Comparison of ENCODE assay signal across 9 mouse cellular contexts in genomic region chr8:72261019-72261418, GRCm38 (mm10). TPM values are rescaled to one million over a fixed set of nuclear protein-coding genes. Genes with fewer than 3 reads are reported as not detected.
A peak's percentile ranks its signal among the peaks of the same experiment; 100 is the strongest.
DNase-seq lines count a peak whose midpoint lies in the region; ATAC-seq and TF ChIP-seq lines count a peak whose summit lies in the region.
"Had no signal": no experiment of that assay in that cellular context is flagged by ENCODE, and none has a peak within 500 bp of the region (broad histone marks: within the 10 kb centered on the region; RNA-seq: fewer than 3 reads in every experiment).

No protein-coding gene starts in this region.

- no peak overlapping the region for H3K4me3 ChIP-seq in ES-E14 (ENCODE audit: insufficient read depth in 1 of 2, low read depth in 1 of 2, low read length in 2 of 2, poor library complexity in 1 of 2, severe bottlenecking in 1 of 2)
- no peak overlapping the region for H3K4me3 ChIP-seq in intestine, postnatal 0 days (ENCODE audit: low read depth, low read length)
- no peak overlapping the region for H3K4me3 ChIP-seq in lung, embryonic 14.5 days (ENCODE audit: low read depth, low read length)
- H3K4me3 ChIP-seq: limb, embryonic 15.5 days had no signal

- in situ Hi-C loops in ES-E14 (cut with MboI; ENCODE audit: low sequenced_read_pairs in 2 of 2, unreplicated experiment in 2 of 2): loop anchor here in 1 of 2 experiments (10.0 kb wide), 1 partner anchor 104 kb away; no protein-coding TSS in a partner anchor

- no peak overlapping the region for H3K27ac ChIP-seq in ES-E14 (ENCODE audit: insufficient read depth, low read depth, low read length, poor library complexity, severe bottlenecking)
- no peak overlapping the region for H3K27ac ChIP-seq in intestine, postnatal 0 days (ENCODE audit: low read depth, low read length)
- H3K27ac ChIP-seq in lung, embryonic 14.5 days (ENCODE audit: low read depth): no peak overlapping the region
- H3K27ac ChIP-seq: limb, embryonic 15.5 days had no signal

- peak; percentile 21; the same call in 1 of the 2 replicates for ATAC-seq in intestine, postnatal 0 days
- peak; percentile 55; the same call in 1 of the 2 replicates for ATAC-seq in lung, embryonic 14.5 days (ENCODE audit: insufficient read depth)

- peaks cover 0 to 2% of the 10 kb centered on the region in 2 experiments; a peak in 2 of 4 replicates for H3K4me1 ChIP-seq in ES-E14 (ENCODE audit: control insufficient read depth in 2 of 2, insufficient read depth in 2 of 2, low read length in 2 of 2, poor library complexity in 1 of 2)
- no peaks in the 10 kb centered on the region for H3K4me1 ChIP-seq in intestine, postnatal 0 days (replicated peaks; ENCODE audit: control insufficient read depth, insufficient read depth, low read length)
- no peaks in the 10 kb centered on the region for H3K4me1 ChIP-seq in lung, embryonic 14.5 days (ENCODE audit: insufficient read depth)

- no peaks in the 10 kb centered on the region for H3K9me3 ChIP-seq in ES-E14 (ENCODE audit: control insufficient read depth, insufficient read depth, low read depth, low read length)
- H3K9me3 ChIP-seq in intestine, postnatal 0 days (ENCODE audit: control insufficient read depth): no peaks in the 10 kb centered on the region
- no peaks in the 10 kb centered on the region for H3K9me3 ChIP-seq in lung, embryonic 14.5 days (ENCODE audit: low read depth, low read length)
- H3K9me3 ChIP-seq: limb, embryonic 15.5 days had no signal

- no peak overlapping the region for H3K9ac ChIP-seq in ES-E14 (ENCODE audit: insufficient read depth, low read depth, low read length, poor library complexity, severe bottlenecking)
- H3K9ac ChIP-seq in intestine, postnatal 0 days (ENCODE audit: low read depth, low read length): no peak overlapping the region
- H3K9ac ChIP-seq in lung, embryonic 14.5 days: no peak overlapping the region
- H3K9ac ChIP-seq: limb, embryonic 15.5 days had no signal

- no peaks in the 10 kb centered on the region for H3K27me3 ChIP-seq in intestine, postnatal 0 days (replicated peaks; ENCODE audit: control insufficient read depth, insufficient read depth, low read length)
- H3K27me3 ChIP-seq in lung, embryonic 14.5 days (ENCODE audit: insufficient read depth, low read length): no peaks in the 10 kb centered on the region
- H3K27me3 ChIP-seq: limb, embryonic 15.5 days had no signal

- H3K36me3 ChIP-seq in ES-E14 (ENCODE audit: control insufficient read depth, insufficient read depth, low read length, poor library complexity, severe bottlenecking): peaks cover 3% of the 10 kb centered on the region; the same call in 1 of the 2 replicates
- H3K36me3 ChIP-seq in intestine, postnatal 0 days (ENCODE audit: control insufficient read depth, insufficient read depth): no peaks in the 10 kb centered on the region
- no peaks in the 10 kb centered on the region for H3K36me3 ChIP-seq in lung, embryonic 14.5 days (ENCODE audit: insufficient read depth)

- peak; percentile 92 for TF ChIP-seq CTCF in intestine, postnatal 0 days (IDR thresholded peaks at IDR 0.05; ENCODE audit: low read depth)
- peak; percentile 93 for TF ChIP-seq CTCF in lung, embryonic 14.5 days (IDR thresholded peaks at IDR 0.05; ENCODE audit: low read depth)

- peak; percentile 91 for DNase-seq in CD4-positive, CD25-positive, alpha-beta regulatory T cell, adult 2 months (ENCODE audit: low read depth, low spot score)
- peak; percentile 42 for DNase-seq in ES-E14 (ENCODE audit: low read depth, low spot score)
- DNase-seq in cerebellum, postnatal 14 days: peak; percentile 64 to 67
- DNase-seq in heart, adult 8-10 months (ENCODE audit: low spot score): peak; percentile 84
- peak; percentile 87 for DNase-seq in lung, embryonic 14.5 days
- peak; percentile 36 for DNase-seq in ovary, postnatal 14 days (ENCODE audit: low spot score)
- DNase-seq in right cerebral cortex, postnatal 14 days: no peak

- WGBS in intestine, postnatal 0 days: 48% methylated on average over 2 of the region's 2 CpGs
- WGBS in lung, embryonic 14.5 days: 25% methylated on average over 2 of the region's 2 CpGs

- no peak overlapping the region for H3K4me2 ChIP-seq in intestine, postnatal 0 days (replicated peaks; ENCODE audit: low read depth)
- no peak overlapping the region for H3K4me2 ChIP-seq in lung, embryonic 14.5 days
- H3K4me2 ChIP-seq: limb, embryonic 15.5 days had no signal

TF ChIP-seq in ES-E14, 5 proteins besides CTCF, POLR2A, EP300 and RAD21:
- TF ChIP-seq HCFC1 (IDR thresholded peaks at IDR 0.05; ENCODE audit: borderline replicate concordance, insufficient read depth, low read length): no peak
- peak; percentile 99 for TF ChIP-seq ZC3H11A (IDR thresholded peaks at IDR 0.05; ENCODE audit: borderline replicate concordance, low read depth, low read length)
TF ChIP-seq in ES-E14: peak in this region for 1.

RNA-seq across cellular contexts. Expression of gene Ap1m1, which starts 21.2 kb away (rescaled TPM):
- 15.9 and 21.2 TPM in 2 replicates for total RNA-seq in ES-E14 (2012; rRNA removed)
- total RNA-seq in heart, adult 8-10 months (2022): 10 to 100 TPM; 42.0 to 48.4 (median 43.4) TPM
- 54.0 and 56.9 TPM in 2 replicates for polyA plus RNA-seq in intestine, postnatal 0 days (2015; fragmentation: Nextera tagmentation; extraction: Ambion mirVana)
- 102 and 104 TPM in 2 replicates for polyA plus RNA-seq in lung, embryonic 14.5 days (2014; fragmentation: Nextera tagmentation; extraction: Ambion mirVana)

RNA-seq across cellular contexts. Expression of gene Fam32a, which starts 41.5 kb away (rescaled TPM):
- total RNA-seq in ES-E14 (2012; rRNA removed): 28.2 and 41.6 TPM in 2 replicates
- total RNA-seq in heart, adult 8-10 months (2022): 10 to 100 TPM; 18.4 to 23.2 (median 21.9) TPM
- polyA plus RNA-seq in intestine, postnatal 0 days (2015; fragmentation: Nextera tagmentation; extraction: Ambion mirVana): 54.1 and 54.3 TPM in 2 replicates
- 65.3 and 69.6 TPM in 2 replicates for polyA plus RNA-seq in lung, embryonic 14.5 days (2014; fragmentation: Nextera tagmentation; extraction: Ambion mirVana)

RNA-seq across cellular contexts. Expression of gene Gm10282, which starts 44.0 kb away (rescaled TPM):
- total RNA-seq in ES-E14 (2012; rRNA removed): 13.0 and 21.2 TPM in 2 replicates
- 1 to 10 TPM; 5.4 to 8.3 (median 7.5) TPM for total RNA-seq in heart, adult 8-10 months (2022)
- polyA plus RNA-seq in intestine, postnatal 0 days (2015; fragmentation: Nextera tagmentation; extraction: Ambion mirVana): 6.8 and 7.8 TPM in 2 replicates
- polyA plus RNA-seq in lung, embryonic 14.5 days (2014; fragmentation: Nextera tagmentation; extraction: Ambion mirVana): 38.2 TPM in 2 replicates

RNA-seq across cellular contexts. Expression of gene Gm11034, which starts 47.6 kb away (rescaled TPM):
- total RNA-seq in ES-E14 (2012; rRNA removed): not detected in 2 replicates
- not detected for total RNA-seq in heart, adult 8-10 months (2022)
- polyA plus RNA-seq in intestine, postnatal 0 days (2015; fragmentation: Nextera tagmentation; extraction: Ambion mirVana): not detected in 2 replicates
- polyA plus RNA-seq in lung, embryonic 14.5 days (2014; fragmentation: Nextera tagmentation; extraction: Ambion mirVana): not detected in 2 replicates
- polyA plus RNA-seq: limb, embryonic 15.5 days had no signal

RNA-seq across cellular contexts. Expression of gene Cib3, which starts 48.4 kb away (rescaled TPM):
- 0.31 and 0.37 TPM in 2 replicates for total RNA-seq in ES-E14 (2012; rRNA removed)
- total RNA-seq in heart, adult 8-10 months (2022): 1 to 10 TPM in 3 of 4 experiments, under 1 TPM in 1; 0.90 to 3.5 (median 2.2) TPM
- 0.16 and 0.27 TPM in 2 replicates for polyA plus RNA-seq in intestine, postnatal 0 days (2015; fragmentation: Nextera tagmentation; extraction: Ambion mirVana)
- polyA plus RNA-seq in lung, embryonic 14.5 days (2014; fragmentation: Nextera tagmentation; extraction: Ambion mirVana): 0.24 TPM in 1 of 2 replicates, not detected in the other
- polyA plus RNA-seq: limb, embryonic 15.5 days had no signal
